Mouse (Mus musculus): ENCODE data around the gene Mtr.

The Mtr gene

DNA sequence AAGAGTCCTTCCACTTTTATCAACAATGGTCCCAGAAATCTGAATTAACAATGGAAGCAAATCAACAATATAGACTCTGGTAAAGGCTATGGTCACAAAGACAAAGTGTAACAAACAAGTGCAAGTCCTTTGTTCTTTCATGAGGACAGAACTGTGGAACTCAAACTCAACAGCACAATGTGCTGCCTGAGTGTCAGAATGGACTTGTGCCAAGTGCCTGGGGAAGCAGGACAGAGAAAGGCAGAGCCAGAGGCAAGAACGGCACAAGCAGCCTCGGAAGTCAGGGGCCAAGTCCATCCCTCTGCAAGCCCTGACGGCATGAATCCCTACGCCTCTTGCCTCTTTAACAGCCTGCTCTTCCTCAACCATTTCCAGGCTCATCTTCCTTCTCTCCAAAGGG lies 13.9 kb downstream of the Mtr start:
- DNase-seq (ENCODE audit: low read depth, low spot score), result no peak

DNA sequence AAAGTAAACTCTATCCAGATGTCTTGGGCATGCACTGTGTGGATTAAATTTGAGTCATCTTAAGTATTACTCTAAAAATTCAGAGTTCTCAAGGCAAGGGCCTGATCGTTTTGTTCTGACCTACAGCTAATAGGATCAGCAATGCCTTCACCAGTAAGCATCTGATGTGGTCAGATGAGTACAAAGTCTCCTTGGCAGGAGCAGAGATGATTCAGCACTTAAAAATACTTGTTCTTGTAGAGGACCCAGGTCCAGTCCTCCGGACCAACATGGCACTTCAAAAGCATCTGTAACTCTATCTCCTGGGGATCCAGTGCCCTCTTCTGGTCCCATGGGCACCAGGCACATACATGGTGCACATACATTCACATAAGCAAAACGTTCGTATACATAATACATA lies 25.8 kb downstream of the Mtr start:
- DNase-seq (ENCODE audit: low read depth, low spot score), result no peak

DNA sequence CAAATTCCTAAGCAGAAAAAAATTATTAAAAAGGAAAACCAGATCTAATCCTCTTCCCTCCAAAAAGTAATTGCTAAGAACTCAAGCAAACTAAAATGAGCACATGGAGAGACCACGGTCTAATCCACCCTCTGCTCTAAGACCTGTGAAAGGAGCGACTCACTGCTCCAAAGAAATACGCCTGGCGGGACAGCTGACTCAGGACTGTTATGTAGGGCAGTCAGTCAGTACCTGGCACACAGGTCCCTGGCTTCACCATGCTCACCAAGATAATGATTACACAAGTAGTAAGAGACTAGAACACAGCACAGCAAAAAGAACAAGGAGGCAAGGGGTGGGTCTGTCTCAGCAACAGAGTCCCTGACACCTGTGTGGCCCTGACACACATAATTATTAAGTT lies 29.7 kb downstream of the Mtr start:
- peak; percentile 44 for DNase-seq (ENCODE audit: low read depth, low spot score)

DNA sequence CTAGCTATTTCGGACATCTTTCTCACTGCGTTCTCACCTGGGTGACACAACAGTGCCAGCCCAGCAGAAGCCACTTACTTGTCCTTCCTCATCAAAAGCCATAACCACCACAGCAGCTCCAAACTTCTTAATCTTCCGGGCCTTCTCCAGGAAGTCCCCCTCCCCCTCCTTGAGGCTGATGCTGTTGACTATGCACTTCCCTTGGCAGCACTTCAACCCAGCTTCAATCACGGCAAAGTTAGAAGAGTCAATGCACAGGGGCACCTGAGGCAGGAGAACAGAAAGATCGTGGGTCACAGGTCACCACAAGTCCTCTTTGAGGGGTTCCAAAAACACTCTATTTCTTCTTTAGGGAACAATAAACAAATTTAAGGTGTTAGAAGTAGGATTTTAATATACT lies 30.3 kb downstream of the Mtr start:
- no peak for DNase-seq (ENCODE audit: low read depth, low spot score)

DNA sequence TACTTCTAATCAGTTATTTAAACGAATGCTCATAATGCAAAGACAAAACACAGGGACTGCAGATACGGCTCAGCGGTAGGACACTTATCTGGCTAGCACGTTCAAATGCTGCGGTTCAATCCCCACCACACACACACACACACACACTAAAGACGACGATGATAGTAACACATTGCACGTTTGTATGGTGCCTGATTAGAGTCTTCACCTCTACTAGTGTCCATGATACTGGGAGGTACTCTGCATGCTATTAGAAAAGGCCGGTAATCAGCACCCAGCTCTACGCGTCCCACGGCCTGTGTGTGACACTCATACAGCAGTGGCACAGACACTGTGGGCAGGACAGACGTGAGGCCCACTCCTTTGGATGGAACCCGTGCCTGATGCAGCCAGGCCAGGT lies 39.3 kb downstream of the Mtr start:
- DNase-seq (ENCODE audit: low read depth, low spot score), result no peak

DNA sequence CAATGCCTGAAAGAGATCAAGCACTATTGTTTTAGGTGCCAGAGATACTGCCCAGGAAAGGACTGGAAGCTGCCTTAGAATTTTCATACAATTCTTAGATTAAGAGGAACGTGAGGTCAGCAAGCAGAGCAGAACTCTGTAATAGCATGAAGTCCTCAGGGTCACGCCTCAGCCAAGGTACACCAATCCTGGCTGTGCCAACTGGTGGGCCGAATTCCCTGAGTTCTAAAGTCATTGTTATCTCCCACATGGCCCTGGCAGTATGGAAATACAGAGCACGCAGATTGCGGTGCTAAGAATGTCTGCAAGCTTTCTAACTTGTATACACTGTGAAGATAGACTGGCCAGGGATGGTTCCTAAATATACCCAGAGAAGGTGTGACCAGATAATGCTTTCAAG lies 43.0 kb downstream of the Mtr start:
- no peak for DNase-seq (ENCODE audit: low read depth, low spot score)

DNA sequence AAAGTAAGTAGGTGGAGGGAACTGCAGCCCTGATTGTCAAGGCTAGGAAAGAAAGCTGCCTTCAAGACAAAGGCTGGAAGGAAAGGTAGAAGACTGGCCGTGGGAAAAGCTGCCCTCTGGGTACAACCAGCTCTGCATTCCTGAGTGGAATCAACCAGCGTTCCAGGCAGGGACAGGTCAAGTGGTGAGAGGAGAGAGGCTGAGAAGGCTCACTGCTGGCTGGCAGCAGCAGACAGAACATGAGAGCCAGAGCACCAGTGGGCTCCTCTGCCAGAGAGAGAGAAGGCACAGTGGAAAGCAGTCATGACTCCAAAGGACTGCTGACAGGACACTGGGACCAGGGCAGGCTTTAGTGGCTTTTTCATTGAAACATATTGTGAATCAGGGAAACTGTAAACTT lies 46.9 kb downstream of the Mtr start:
- DNase-seq (ENCODE audit: low read depth, low spot score), result peak; percentile 44

DNA sequence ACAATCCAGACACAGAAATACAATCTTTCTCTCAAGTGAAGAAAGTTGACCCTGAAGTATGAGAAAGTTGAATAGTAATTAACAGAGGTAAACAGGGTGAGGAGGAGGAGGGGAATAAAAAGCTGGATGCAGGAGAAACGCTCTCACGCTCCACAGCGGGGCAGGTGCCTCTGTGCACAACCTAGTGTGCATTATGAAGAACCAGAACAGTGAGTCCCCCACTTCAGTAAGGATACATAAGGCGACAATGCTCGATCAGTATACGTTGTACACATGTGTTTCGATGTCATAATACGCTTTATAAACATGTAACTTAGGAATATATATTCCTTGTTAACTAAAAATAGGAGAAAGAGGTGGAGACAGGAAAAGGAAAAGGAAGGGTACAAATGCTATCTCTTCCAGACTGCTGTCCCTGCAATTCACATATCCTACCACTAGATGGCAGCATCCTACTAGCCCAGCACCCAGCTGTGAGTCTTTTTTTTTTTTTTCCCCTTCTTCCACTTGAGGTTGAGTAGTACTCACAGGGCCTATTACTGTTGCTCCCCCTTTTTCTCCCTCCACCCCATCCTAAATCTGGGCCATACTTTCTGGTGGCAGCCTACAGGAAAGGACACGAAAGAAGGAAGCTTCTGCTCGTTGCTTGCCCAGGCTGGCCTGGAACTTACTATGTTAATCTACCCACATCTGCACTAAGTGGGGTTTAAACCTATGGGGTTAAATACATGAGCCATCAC lies 47.7 kb downstream of the Mtr start:
- peak; percentile 63 for DNase-seq (ENCODE audit: low read depth, low spot score)

DNA sequence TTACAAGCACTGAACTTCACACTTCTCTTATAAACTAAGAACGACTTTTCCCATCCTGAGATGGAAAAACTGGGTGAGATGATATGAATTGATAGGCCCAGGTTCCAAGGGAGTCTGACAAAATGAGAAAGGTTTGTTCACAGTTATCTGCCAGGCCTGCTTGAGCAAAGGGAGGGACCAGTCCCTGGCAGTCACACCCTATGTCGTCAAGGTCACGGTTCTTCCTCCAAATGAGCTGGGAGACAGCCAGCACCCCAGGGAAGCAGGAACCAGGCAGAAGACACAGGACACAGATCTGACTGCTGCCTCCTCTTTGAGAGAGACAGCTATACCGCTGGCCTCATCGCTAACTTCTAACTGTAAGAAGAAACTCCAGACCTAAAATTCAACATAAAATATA lies 57.5 kb downstream of the Mtr start:
- DNase-seq (ENCODE audit: low read depth, low spot score), result peak; percentile 27

DNA sequence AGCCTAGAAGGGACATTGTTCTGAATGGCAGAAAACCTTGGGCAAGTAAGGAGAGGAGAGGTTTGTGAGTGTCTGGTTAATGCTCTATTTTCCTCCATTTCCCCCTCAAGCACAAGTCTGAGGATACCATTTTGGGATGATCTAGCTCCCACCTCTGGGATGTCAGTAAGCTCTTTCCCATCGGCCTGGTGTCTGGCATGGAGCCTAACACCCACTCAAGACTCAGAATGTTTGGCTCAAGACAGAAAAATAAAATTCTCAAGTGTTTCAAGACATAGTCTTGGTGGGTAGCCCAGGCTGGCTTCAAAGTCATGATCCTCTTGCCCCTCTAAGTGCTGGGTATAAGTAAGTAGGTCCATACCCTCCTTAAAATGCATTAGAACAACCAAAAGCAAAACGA lies 59.4 kb downstream of the Mtr start:
- no peak for DNase-seq (ENCODE audit: low read depth, low spot score)

DNA sequence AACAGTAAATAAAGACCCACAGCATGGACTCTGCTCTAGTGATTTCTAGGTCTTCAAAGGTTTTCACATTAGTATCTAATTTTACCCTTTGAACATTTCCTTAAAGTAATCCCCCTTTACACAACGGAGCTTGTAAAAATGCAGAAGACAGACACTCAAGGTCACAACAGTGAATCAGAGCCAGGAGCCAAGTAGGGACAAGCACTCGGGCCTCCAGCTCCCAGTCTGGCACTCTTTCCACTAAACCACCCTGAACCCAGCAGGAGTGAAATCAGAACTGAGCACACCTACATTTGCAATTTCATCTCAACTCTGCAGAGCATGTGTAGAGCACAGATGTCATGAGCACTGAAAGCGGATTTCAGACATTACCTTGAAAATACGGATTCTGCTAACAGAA lies 61.1 kb downstream of the Mtr start:
- DNase-seq (ENCODE audit: low read depth, low spot score), result no peak

DNA sequence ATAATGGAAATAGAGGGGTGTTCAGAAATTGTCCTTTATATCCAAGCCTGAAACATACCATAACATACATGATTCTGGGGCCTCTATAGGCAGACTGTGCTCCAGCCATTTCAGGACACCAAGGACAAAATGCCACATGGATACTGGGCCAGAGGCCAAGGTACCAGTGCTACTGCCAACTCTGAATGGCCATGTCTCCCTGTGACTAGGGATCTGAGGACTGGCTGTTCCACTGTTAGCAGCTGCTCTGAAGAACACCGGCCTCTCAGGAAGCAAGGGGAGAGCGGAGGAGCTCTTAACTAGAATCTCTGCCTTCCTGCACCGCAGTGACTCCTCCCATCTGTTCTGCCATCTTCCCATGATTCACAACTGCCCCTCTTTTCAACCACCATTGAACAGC lies 61.9 kb downstream of the Mtr start:
- DNase-seq (ENCODE audit: low read depth, low spot score), result peak; percentile 82

DNA sequence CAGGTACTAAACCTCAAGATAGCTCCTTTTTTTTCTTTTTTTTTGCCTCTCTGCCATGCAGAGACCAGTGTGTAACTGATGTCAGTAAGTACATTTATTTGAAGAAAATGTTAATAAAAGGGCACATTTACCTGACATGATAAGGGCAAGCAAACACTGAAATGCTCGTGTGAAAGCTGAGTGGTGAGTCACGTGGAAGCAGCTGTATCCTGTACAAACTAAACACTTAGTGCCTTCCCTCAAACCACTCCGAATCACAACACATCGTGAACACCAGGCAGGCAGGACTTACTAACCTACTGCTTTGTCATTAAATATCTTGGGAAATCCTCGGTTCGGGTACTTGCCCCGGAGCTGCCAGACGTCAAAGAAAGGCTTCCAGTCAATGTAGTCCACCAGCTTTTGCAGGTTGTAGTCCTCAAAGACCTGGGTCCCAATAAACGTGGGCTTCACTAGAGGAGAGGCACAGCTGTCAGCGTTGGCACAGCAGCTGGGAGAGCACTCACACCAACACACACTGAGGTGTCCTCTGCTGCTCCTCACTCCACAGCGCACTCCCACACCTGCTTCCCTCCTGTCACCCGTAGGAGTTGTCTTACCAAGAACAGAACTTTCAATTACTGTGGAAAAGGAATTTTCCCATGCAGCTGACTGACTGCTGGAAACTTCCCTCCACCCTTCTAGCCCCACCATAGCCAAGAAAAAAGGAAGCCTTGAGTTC lies 62.8 kb downstream of the Mtr start:
- no peak for DNase-seq (ENCODE audit: low read depth, low spot score)

DNA sequence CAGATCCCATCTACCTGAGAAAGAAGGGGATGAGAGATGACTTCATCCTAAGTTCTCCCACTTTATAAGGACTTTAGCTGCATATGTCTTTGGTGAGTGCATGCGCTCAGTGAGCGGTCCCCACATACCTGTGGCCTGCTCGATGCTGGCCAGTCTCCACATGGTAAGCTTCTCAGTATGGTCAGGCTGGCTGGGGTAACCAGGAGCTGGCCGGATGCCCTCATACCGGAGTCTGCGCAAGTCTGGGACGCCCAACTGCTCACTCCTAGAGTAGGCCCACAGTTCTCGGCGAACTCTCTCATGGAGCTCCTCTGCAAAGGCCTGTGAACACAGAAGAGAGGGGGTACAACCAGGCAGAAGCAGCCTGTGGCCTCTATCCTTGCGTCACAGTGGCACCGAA lies 68.7 kb downstream of the Mtr start:
- no peak for DNase-seq (ENCODE audit: low read depth, low spot score)

DNA sequence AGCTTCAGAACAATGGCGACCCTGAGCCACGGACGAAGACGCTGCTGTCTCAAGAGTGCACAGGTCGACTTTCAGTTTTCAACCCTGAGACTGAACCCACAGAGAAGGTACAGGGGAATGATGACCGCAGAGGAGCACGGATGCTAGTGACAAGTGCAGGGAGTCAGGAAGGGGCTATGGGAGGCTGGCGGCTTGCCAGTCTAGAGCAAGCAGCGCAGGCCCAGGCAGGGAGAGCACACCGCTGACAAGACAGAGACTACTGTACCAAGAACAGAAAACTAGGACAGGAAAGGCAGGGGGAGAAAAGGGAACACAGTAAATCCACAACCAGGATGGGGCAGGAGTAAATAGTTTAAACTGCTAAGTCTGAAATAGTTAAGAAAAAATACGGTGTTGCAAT lies 69.1 kb downstream of the Mtr start:
- no peak for DNase-seq (ENCODE audit: low read depth, low spot score)

DNA sequence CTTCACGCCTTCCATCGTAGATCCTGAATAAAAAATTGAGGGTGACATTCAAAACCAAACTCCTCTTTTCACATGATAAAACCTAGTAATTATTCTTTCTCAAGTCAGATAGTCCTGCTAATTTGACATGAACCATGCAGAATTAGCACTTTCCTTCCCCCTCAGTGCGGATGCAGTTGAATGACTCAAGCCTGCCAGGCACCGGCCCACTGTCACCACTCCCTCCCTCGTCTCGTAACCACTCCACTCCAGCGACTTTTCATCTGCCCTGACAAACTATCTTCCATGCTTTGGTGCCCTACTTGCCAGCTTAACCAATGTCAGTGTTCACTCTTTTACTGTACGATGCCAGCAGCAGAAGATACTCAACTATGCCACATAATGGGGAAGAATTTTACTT lies 78.4 kb downstream of the Mtr start:
- no peak for DNase-seq (ENCODE audit: low read depth, low spot score)

DNA sequence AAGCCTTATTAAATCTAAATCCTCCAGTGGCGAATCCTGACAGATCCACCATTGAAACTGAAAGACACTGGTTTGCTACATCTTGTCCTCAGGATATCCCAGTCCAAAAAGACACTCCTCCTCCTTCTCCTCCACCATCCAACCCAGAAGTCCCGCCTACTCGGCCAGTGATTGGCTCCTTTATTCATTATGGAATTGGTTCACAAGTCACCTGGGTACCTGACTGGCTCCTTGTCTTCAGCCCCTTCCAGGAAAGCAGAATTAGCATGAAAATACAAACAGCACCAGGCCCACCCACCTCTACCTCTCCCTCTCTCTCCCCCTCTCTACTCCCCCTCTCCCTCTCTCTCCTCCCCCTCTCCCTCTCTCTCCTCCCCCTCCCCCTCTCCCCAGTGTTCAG lies 81.2 kb downstream of the Mtr start:
- no peak for DNase-seq (ENCODE audit: low read depth, low spot score)

DNA sequence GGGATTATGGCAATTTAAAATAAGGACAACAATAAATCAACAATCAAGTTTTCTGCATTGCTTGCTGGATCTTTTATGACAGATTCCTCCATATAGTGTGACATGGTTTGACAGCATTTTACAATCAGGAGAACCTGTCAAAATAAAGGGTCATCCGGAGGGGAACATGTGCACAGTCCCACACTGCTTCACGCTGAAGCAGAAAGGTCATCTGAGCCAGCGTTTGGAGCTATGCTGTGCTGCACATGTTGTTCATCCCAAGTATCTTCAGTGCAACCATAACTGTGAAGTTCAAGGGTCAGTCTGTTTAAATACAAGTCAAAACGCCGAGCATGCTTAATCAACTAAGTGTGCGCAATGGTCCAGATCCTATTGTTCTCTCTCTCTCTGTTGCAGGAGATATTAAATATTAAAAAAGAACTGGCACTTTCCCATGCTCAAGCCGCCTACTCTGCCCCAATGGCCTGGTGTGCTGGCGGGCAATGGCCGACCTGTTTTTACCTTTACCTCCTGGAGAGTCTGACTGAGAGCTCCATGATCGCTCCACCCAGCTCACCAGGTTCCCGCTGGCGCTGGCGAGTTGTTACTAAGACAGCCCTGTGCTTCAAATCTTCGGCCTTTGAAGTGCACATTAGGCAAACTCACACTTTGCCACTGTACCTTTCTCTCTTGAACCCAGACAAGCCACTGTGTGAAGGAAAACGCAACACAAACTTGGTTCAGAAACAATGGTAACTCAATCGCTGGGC lies 81.8 kb downstream of the Mtr start:
- no peak for DNase-seq (ENCODE audit: low read depth, low spot score)

DNA sequence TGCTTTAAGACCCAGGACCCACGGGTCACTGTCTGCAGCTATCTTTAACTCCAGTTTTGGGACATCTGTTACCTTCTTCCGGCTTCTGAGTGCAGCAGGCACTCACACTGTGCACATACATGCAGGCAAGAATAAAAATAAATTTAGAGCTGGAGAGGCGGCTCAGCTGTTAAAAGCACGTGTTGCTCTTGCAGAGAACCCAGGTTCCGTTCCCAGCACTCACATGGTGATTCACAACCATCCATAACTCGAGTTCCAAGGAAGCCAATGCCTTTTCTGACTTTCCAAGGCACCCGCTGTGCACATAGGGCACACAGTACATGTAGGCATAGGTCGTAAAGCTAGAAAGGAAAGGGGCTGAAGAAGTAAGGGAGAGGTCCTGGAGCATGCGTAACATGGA lies 90.6 kb downstream of the Mtr start:
- no peak for DNase-seq (ENCODE audit: low read depth, low spot score)

DNA sequence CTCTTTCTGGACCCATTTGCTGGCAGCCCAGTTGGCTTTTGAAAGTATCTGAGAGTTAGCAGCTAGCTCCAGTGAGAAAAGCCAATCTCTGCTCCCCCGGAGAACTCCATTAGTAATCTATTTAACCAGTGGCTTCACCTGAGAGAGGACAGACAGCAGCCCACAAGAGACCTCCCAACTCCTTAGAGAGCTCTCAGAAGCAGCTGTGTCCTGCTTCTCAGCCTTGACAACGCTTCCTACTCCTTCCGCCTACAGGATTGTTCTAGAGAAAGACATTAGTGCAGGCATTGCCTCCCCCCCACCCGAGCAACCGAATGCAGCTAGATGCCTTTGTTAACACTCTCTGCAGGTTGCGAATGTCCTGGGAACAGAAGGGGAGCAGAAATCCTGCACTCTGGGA lies 91.5 kb downstream of the Mtr start:
- no peak for DNase-seq (ENCODE audit: low read depth, low spot score)

DNA sequence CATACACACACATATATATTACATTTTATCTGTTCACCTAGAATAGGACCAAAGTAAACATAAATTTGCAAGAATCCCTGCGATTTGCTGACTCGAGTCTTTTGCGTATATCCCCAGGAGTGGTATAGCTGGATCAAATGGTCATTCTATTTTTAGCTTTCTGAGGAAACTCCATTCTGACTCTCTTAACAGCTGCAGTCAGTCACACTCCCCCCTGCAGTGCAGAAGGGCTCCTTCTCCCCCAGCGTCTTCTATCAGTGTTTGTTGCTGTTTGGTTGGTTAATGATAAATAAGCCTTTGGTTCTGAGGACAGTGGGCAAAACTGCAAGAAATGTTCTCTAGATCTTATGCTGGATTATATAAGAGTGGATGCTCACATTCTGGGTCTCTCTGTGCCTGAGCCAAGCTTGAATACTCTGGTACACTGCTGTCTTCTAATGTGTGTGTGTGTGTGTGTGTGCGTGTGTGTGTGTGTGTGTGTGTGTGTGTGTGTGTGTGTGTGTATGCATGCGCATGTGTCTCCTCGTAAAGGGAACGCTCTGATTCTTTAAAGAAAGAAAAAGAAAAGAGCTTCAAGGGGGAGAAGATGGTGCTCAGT lies 92.4 kb downstream of the Mtr start:
- DNase-seq (ENCODE audit: low read depth, low spot score), result no peak

DNA sequence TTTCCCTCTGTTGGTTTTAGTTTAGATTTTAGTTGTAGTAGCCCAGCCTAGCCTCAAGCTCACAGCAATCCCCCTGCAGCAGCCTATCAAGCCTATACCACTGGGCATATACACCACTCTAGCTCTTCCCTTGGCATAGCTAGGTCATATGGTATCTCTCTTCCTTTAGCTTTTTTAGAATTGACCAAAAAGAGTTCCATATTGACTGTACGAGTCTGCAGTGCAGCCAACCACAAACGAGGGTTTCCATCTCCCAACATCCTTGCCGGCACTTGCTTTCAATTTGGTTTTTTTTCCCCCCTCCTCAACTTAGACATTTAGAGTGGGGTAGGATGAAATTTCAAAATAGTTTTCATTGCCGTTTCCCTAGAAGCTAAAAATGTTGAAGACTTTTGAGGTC lies 95.5 kb downstream of the Mtr start:
- no peak for DNase-seq (ENCODE audit: low read depth, low spot score)

DNA sequence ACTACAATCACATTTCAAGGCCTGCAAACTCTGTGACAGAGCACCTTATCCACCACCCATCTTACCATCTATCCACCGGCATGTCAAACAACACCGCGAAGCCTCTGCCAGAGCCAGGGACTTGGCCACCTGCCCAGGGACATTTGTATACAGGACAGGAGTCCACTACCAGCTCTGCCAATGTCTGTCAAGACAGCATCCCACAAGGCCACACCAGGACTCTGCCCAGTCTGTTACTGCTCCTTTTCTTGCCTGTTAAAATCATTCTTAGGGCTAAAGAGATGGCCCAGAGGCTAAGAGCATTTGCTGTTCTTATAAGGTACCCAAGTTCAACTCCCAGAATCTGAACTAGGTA lies 97.8 kb downstream of the Mtr start:
- DNase-seq (ENCODE audit: low read depth, low spot score), result peak; percentile 4
